Mouse (Mus musculus) layer of hippocampus, adult 6 months (tissue): ENCODE data around the gene Glb1. TPM values are rescaled to one million over a fixed set of nuclear protein-coding genes. Genes with fewer than 3 reads are reported as not detected.

Experiments used
- long read RNA-seq, 2 experiments: library from polyadenylated mRNA; unstranded; transcript quantifications; one replicate each; pipeline ENCODE4 v2.0.0; 2019 to 2020
- polyA plus RNA-seq: library from polyadenylated mRNA; unstranded; fragments of <200 nt; fragmentation: Nextera tagmentation; gene quantifications from 2 replicates; pipeline ENCODE4 v1.2.3, GENCODE M21; 2021

The Glb1 gene
- polyA plus RNA-seq: 20.1 and 23.6 TPM in 2 replicates
- long read RNA-seq, experiment 1, transcript Glb1-201 (16 exons, 2,396 nt): major isoform, 38 of 61 reads
- long read RNA-seq, experiment 1, partial matches to known transcripts: 5 of 61 reads
- long read RNA-seq, experiment 1, other reads (novel, unspliced or antisense): 18 of 61 reads
- long read RNA-seq, experiment 2, transcript Glb1-201 (16 exons, 2,396 nt): major isoform, 114 of 151 reads
- long read RNA-seq, experiment 2, partial matches to known transcripts: 6 of 151 reads
- long read RNA-seq, experiment 2, other reads (novel, unspliced or antisense): 31 of 151 reads

GRCm38 (mm10) chr9:114400949-114401684 lies at the start of gene Glb1, which contains the start of gene Tmppe:
Gene Glb1 (plus strand): TSS chr9:114401076.
Gene Tmppe (plus strand): TSS chr9:114401105.

DNA sequence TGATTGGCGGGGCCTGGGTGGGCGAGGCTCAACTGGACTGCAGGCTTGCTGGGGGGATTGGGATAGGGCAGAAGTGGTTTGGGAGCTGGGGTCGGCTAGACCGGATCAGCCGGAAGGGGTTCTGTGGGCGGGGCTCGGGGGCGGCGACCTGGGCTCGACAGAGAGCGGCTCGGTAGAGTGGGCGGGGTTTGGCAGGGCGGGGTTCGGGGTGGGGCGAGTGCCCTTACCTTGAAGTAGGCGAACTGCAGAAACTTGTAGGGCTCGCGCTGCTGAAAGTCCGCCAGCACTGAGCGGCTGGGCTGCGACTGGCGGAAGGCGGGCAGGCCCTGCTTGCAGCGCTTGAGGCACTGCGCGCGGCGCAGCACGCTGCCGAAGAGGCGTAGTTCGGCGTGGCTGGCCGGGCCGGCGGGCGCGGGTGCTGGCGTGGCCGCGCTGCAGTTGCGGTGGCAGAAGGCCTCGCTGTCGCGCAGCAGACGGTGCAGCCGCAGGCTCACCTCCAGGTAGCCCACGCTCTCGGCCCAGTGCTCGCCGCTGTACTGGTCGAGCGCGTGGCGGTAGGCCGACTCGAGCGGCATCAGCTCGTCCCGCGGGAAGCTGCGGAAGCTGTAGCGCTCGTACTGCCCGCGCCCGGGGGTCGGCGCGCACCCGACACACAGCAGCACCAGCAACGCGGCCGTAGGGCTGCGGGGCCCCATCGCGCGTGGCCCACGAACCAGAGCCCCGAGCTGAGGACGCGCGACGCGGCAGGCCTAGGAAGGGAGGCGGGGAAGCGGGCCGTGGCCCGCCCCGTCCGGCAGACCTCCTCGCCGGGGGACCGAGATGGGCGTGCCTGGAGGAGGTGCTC lies 10.7 kb upstream of the Glb1 start, which contains the start of gene Crtap:
TSS of gene Crtap (minus strand) at position 771 of the 844 bp plus-strand sequence.

DNA sequence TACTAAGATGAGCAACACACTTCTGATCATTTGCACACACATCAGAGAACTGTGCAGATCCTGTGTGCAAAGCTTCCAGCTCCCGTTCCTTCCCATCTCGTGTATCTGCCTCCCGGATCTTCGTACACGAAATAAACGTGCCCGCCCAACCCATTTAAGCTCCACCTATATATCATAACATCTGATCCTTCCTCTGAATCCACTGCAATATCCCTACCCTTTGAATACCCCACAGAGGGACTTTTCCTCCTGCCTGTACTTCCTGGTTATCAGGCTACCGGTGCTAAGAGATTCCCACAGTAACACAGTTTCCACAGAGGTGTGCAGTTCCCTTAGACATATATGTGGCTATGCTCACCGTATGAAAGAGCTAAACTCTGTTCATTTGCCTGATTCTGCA lies 103.9 kb downstream of the Glb1 start, which contains the start of gene Ccr4:
TSS of gene Ccr4 (minus strand) at position 101 of the 400 bp plus-strand sequence.

DNA sequence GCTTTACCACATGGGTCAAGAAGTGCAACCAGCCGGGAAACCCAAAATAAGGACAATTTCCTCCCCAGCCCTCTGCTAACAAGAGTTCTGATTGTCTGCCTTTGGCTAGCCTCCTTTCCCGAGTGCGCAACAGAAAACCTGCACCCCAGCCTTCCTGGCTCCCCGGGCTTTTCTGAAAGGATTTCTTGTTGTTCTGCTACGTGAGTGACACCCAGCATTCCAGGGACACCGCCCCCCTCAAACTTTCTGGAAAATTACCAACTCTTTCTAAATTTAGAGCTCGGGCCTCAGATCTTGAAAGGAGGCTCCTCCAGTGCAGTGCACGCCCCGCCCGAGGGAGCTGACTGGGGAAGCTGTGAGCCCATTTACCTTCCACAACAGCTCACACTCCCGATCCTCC lies 114.5 kb downstream of the Glb1 start, which contains the start of gene C130032M10Rik:
TSS of gene C130032M10Rik (plus strand) at position 334 of the 400 bp plus-strand sequence.

Other genes starting within 250 kb of the Glb1 start
- 0.43 TPM in 1 of 2 replicates, not detected in the other for gene Bcl2a1c, start 70.9 kb upstream of the Glb1 start, polyA plus RNA-seq
- 12.8 and 14.5 TPM in 2 replicates for gene Crtap, start 10.4 kb upstream of the Glb1 start, polyA plus RNA-seq
- 3.6 and 4.1 TPM in 2 replicates for gene Tmppe, start within 50 bp of the Glb1 start, polyA plus RNA-seq
- gene Ccr4, start 103.8 kb downstream of the Glb1 start, polyA plus RNA-seq: not detected in 2 replicates
- gene C130032M10Rik, start 114.6 kb downstream of the Glb1 start, polyA plus RNA-seq: 0.29 TPM in 1 of 2 replicates, not detected in the other
- 0.15 and 0.19 TPM in 2 replicates for gene Trim71, start 163.3 kb downstream of the Glb1 start, polyA plus RNA-seq
- 25.0 and 25.4 TPM in 2 replicates for gene Cnot10, start 239.1 kb downstream of the Glb1 start, polyA plus RNA-seq